ENCODE assay signal across 8 mouse cellular contexts in the genomic region with DNA sequence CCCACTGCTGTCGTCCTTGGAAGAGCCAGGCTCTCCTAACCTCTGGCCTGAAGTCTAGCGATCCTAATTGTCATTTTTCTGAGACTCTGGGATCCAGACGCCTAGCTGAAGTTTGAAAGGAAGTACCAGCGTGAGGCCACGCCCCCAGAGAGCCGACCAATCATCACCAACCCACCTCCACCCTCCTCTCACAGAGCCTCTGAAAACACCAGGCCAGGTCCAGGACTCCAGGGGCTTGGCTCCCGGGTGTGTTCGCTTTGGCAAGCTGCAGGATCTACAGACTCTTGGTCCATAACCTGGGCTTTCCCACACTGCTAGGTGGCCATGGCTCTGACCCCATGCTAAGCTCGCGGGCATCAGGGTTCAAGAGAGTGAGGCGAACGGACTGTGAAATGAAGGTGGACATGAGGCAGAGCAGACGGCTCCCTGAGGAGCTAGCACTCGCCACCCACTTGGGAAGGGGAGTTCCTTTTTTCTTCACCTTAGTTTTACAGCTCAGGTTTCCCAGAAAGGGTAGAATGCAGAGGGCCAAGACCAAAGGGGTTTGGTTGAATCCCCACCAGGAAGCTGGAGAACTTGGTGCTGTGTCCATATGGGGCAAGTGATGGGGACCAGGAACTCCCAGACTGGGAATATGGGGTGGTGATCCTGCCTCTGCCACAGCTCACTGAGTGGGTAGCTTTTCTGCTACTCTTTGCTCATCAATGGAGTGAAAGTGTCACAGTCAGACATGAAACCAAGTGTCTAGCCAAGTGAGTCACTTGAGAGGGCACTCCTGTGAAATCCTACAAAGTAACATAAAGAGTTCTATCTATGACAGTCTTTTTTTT. TPM values are rescaled to one million over a fixed set of nuclear protein-coding genes. Genes with fewer than 3 reads are reported as not detected.
DNase-seq lines count a peak whose midpoint lies in the region; ATAC-seq lines count a peak whose summit lies in the region.

No protein-coding gene starts in this region.

- DNase-seq in cerebellum, adult 18-20 months: peak; percentile 27 to 29
- no peak for DNase-seq in cerebellum, adult 8-10 months
- DNase-seq in embryo, embryonic 10 days (ENCODE audit: low spot score): peak; percentile 79
- peak; percentile 53 to 60 for DNase-seq in gastrocnemius, postnatal 36 days
- DNase-seq in intestine, embryonic 14.5 days (ENCODE audit: low spot score): peak; percentile 81
- DNase-seq in liver, embryonic 13.5 days: peak; percentile 60
- DNase-seq in naive thymus-derived CD4-positive, alpha-beta T cell, adult 2 months (ENCODE audit: low read depth): peak; percentile 80
- DNase-seq in testis, postnatal 10 days (ENCODE audit: low spot score): peak; percentile 82

- peak; percentile 91 for ATAC-seq in intestine, embryonic 14.5 days (replicated peaks; ENCODE audit: low FRiP score, low TSS enrichment, low read depth)
- ATAC-seq in liver, embryonic 13.5 days (ENCODE audit: low read depth): peak; percentile 96

- peaks cover 7% of the 10 kb centered on the region; the same call in 1 of the 2 replicates for H3K4me1 ChIP-seq in intestine, embryonic 14.5 days (replicated peaks; ENCODE audit: control insufficient read depth, insufficient read depth, low read length)
- peaks cover 9% of the 10 kb centered on the region for H3K4me1 ChIP-seq in liver, embryonic 13.5 days (replicated peaks)

- no peaks in the 10 kb centered on the region for H3K36me3 ChIP-seq in intestine, embryonic 14.5 days (ENCODE audit: control insufficient read depth, insufficient read depth, low read length)
- H3K36me3 ChIP-seq in liver, embryonic 13.5 days: no peaks in the 10 kb centered on the region

- H3K4me3 ChIP-seq in intestine, embryonic 14.5 days (ENCODE audit: low read depth, low read length): peak overlapping the region; percentile 38
- peak overlapping the region; percentile 48 for H3K4me3 ChIP-seq in liver, embryonic 13.5 days (replicated peaks)

- H3K27me3 ChIP-seq in intestine, embryonic 14.5 days (replicated peaks; ENCODE audit: control insufficient read depth, insufficient read depth, low read length): no peaks in the 10 kb centered on the region
- H3K27me3 ChIP-seq in liver, embryonic 13.5 days: no peaks in the 10 kb centered on the region

- peak overlapping the region; percentile 43 for H3K9ac ChIP-seq in intestine, embryonic 14.5 days (ENCODE audit: low read length)
- peak overlapping the region; percentile 67 for H3K9ac ChIP-seq in liver, embryonic 13.5 days

- no peaks in the 10 kb centered on the region for H3K9me3 ChIP-seq in intestine, embryonic 14.5 days (ENCODE audit: control insufficient read depth, low read length)
- H3K9me3 ChIP-seq in liver, embryonic 13.5 days (replicated peaks): no peaks in the 10 kb centered on the region

- intact Hi-C loops in gastrocnemius, postnatal 36 days (cut with DNase I): loop anchor here (5.0 kb wide), 1 partner anchor 120 kb away; no protein-coding TSS in a partner anchor

- WGBS in intestine, embryonic 14.5 days: 3% methylated on average over 14 of the region's 14 CpGs
- 3% methylated on average over 14 of the region's 14 CpGs for whole genome bisulfite sequencing in liver, embryonic 13.5 days (ENCODE audit: insufficient replicate concordance)

- peak overlapping the region; percentile 61 for H3K4me2 ChIP-seq in intestine, embryonic 14.5 days (ENCODE audit: low read length)
- peak overlapping the region; percentile 72 for H3K4me2 ChIP-seq in liver, embryonic 13.5 days

- 0 out of 2 replicates have a peak overlapping the region, but pooled peaks have one; percentile 33 for H3K27ac ChIP-seq in intestine, embryonic 14.5 days (ENCODE audit: low read depth)
- no peak overlapping the region for H3K27ac ChIP-seq in liver, embryonic 13.5 days

RNA-seq across cellular contexts. Expression of a gene that starts 12.2 kb away (rescaled TPM):
- 10 to 100 TPM; 17.8 to 22.7 TPM for total RNA-seq in gastrocnemius, postnatal 36 days (2021)
- polyA plus RNA-seq in intestine, embryonic 14.5 days (2014; fragmentation: Nextera tagmentation; extraction: Ambion mirVana): 21.8 and 22.2 TPM in 2 replicates
- 7.7 and 9.7 TPM in 2 replicates for polyA plus RNA-seq in liver, embryonic 13.5 days (2015; fragmentation: Nextera tagmentation; extraction: Ambion mirVana)
